Mouse (Mus musculus) kidney, adult 2 months (tissue): ENCODE data around the gene Treml2.

Experiments used
- CTCF ChIP-seq: fragments of 200-500 bp; conservative IDR thresholded peaks from 2 replicates; pipeline ENCODE4 v1.5.1; 2011; ENCODE audit warnings: low read depth, mild to moderate bottlenecking, control low read depth, low read length, moderate library complexity, mixed read lengths; ENCODE audit not compliant: insufficient read depth, insufficient read length
- POLR2A ChIP-seq: fragments of 200-500 bp; IDR thresholded peaks from one replicate; pipeline ENCODE4 v1.6.1; 2011; ENCODE audit warnings: low read depth, low read length, control low read depth

DNA sequence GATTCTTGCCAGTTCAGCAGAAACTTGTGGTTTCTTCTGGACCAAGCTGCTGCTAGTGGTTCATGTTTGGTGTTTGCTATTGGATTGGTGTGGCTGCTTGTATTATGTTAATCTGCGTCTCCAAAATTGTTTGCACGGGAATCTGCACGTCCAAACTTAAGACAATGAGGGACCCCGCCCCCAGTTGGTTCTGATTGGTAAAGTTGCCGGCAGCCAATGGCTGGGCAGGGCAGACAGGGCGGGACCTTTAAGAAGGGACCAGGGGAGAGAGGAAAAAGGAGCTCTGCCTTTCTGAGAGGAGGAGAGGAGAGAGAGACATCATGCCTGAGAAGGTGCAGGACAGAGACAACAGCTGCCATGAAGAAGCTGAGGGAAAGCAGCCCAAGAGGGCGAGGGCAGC, 23.6 kb upstream of the Treml2 start:
- TF ChIP-seq CTCF (no peak), POLR2A (no peak)
